Mouse (Mus musculus) forebrain, embryonic 13.5 days (tissue): Measurements from ENCODE around the gene Tubgcp3. TPM values are rescaled to one million over a fixed set of nuclear protein-coding genes. Genes with fewer than 3 reads are reported as not detected.

Experiments
- ATAC-seq: fragments of 200-750 bp; cut with Nextera tagmentation; 2 replicates; pipeline ENCODE4 v1.8.0; 2017
- H3K27ac ChIP-seq: fragments of 300-500 bp; sonication (generic); 2 replicates; pipeline ENCODE4 v1.5.1; 2015; ENCODE audit warnings: inconsistent platforms, mild to moderate bottlenecking, moderate library complexity
- H3K27me3 ChIP-seq: fragments of 300-500 bp; sonication (generic); 2 replicates; pipeline ENCODE4 v1.6.1; 2015; ENCODE audit warnings: mild to moderate bottlenecking, inconsistent platforms
- H3K36me3 ChIP-seq: fragments of 300-500 bp; sonication (generic); 2 replicates; pipeline ENCODE4 v1.6.1; 2015; ENCODE audit warnings: mild to moderate bottlenecking, inconsistent platforms; ENCODE audit not compliant: poor library complexity, severe bottlenecking
- H3K4me1 ChIP-seq: fragments of 300-500 bp; sonication (generic); 2 replicates; pipeline ENCODE4 v1.6.1; 2015; ENCODE audit warnings: inconsistent platforms
- H3K4me2 ChIP-seq: fragments of 300-500 bp; sonication (generic); 2 replicates; pipeline ENCODE4 v1.6.1; 2015; ENCODE audit warnings: inconsistent platforms, mild to moderate bottlenecking, moderate library complexity
- H3K4me3 ChIP-seq: fragments of 300-500 bp; sonication (generic); 2 replicates; pipeline ENCODE4 v1.5.1; 2015; ENCODE audit warnings: mild to moderate bottlenecking, inconsistent platforms
- H3K9ac ChIP-seq: fragments of 300-500 bp; sonication (generic); 2 replicates; pipeline ENCODE4 v1.6.1; 2015; ENCODE audit warnings: mild to moderate bottlenecking, inconsistent platforms
- H3K9me3 ChIP-seq: fragments of 300-500 bp; sonication (generic); replicated peaks from 2 replicates; pipeline ENCODE4 v1.6.1; 2016; ENCODE audit warnings: inconsistent platforms
- WGBS: fragments of 180-500 bp; shearing (Covaris S2); methylation state at CpG from one replicate; pipeline ENCODE4 v1.1.7; 2015; 5-methylcytosine and 5-hydroxymethylcytosine counted together
- microRNA-seq: library from miRNA; unstranded; fragments of <30 nt; microRNA quantifications from one replicate; pipeline ENCODE4, GENCODE M21; 2016
- polyA plus RNA-seq: library from polyadenylated mRNA; unstranded; fragments of >200 nt; fragmentation: Nextera tagmentation; extraction: Ambion mirVana; gene quantifications from 2 replicates; pipeline ENCODE4 v1.2.1, GENCODE M21; 2015

Gene Tubgcp3
- polyA plus RNA-seq, 1 experiment from 2014 or later, result 44.2 TPM

- Histone ChIP-seq H3K27ac (no peak overlapping the region), H3K4me1 (peaks cover 6% of the 10 kb centered on the region), H3K9me3 (no peaks in the 10 kb centered on the region), H3K4me3 (no peak overlapping the region), H3K27me3 (peaks cover 3% of the 10 kb centered on the region; the same call in 1 of the 2 replicates), H3K36me3 (no peaks in the 10 kb centered on the region), H3K4me2 (no peak overlapping the region), H3K9ac (no peak overlapping the region)
- no peak for ATAC-seq
- WGBS, result 58% methylated on average over 5 of the region's 5 CpGs
Observed at GRCm38 (mm10) chr8:12576003-12576402, 96.0 kb downstream of the Tubgcp3 start.

DNA sequence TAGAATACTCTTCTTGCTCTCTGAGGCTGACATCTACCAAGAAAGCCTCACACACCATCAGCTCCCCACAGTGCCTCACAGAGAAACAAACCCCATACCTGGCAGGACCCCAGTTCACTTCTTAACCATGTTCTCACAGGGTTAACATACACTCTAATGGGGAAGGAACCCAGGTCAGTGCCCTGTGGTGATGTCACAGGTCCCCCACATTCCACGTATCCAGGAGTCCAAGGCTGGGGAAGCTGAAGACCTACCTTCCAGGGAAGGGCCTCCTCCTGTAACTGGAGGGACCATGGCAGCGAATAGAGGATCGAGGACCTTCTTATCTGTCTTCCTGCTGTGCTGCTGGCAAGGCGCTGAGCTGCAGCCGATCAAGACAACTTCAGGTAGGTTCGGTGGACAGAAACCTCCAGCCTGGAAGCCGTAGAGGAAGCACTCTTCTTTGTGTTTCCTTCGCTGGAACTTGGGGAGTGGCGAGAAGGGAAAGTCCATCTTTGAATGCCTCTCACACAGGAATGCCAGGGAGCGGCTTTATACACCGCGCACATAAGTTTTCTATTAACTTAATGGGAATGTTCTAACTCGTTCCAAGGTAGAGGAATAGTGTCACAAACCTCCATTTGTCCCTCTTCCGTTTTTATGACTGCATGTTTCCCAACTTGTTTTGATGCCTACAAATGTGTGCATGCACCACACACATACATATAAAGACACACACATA, 99.1 kb downstream of the Tubgcp3 start, which contains the start of gene Spaca7:
TSS of gene Spaca7 (plus strand) at position 216 of the 721 bp plus-strand sequence.
- peaks cover 11% of the 10 kb centered on the region for H3K27me3 ChIP-seq
- H3K36me3 ChIP-seq, result no peaks in the 10 kb centered on the region
- H3K9ac ChIP-seq, result no peak within 1 kb of the TSS
- no peaks in the 10 kb centered on the region for H3K9me3 ChIP-seq
- no peak within 1 kb of the TSS for H3K4me3 ChIP-seq
- no peak within 1 kb of the TSS for H3K4me2 ChIP-seq
- H3K4me1 ChIP-seq, result 0 out of 2 replicates have a peak, but pooled peaks cover 5% of the 10 kb centered on the region
- 87% methylated on average over 14 of the region's 14 CpGs for WGBS
- H3K27ac ChIP-seq, result no peak within 1 kb of the TSS
- ATAC-seq, result no peak

GRCm38 (mm10) chr8:12566509-12566908, 105.5 kb downstream of the Tubgcp3 start:
- Histone ChIP-seq H3K27ac (no peak overlapping the region), H3K9me3 (no peaks in the 10 kb centered on the region), H3K27me3 (peaks cover 15% of the 10 kb centered on the region), H3K4me3 (no peak overlapping the region), H3K4me2 (no peak overlapping the region), H3K4me1 (peaks cover 36% of the 10 kb centered on the region), H3K36me3 (no peaks in the 10 kb centered on the region), H3K9ac (no peak overlapping the region)
- 55% methylated on average over 7 of the region's 7 CpGs for WGBS
- no peak for ATAC-seq

DNA sequence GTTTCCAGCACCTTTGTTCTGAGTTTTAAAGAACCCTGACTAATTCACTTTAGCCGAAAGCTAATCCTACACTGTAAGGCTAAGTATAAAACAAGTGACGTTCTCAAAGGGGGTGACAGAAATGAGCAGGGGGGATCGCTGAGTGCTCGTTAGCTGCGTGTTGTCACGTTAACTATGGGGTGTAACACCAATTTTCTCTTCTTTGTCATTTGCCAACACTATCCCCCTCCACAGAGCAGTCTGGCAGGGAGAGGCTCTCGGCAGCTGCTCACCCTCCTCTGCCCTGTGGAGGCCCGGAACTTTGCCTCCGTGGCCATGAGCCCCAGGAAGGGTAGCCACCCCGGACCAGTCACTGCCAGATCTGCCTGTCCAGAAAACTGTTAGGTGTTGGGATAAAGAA, 106.6 kb downstream of the Tubgcp3 start:
- H3K27ac ChIP-seq, result peak overlapping the region; percentile 35; the same call in 1 of the 2 replicates
- no peak overlapping the region for H3K4me3 ChIP-seq
- H3K9ac ChIP-seq, result no peak overlapping the region
- H3K36me3 ChIP-seq, result no peaks in the 10 kb centered on the region
- no peak overlapping the region for H3K4me2 ChIP-seq
- WGBS, result 10% methylated on average over 10 of the region's 10 CpGs
- H3K4me1 ChIP-seq, result peaks cover 44% of the 10 kb centered on the region
- no peaks in the 10 kb centered on the region for H3K9me3 ChIP-seq
- peak; percentile 63; the same call in 1 of the 2 replicates for ATAC-seq
- H3K27me3 ChIP-seq, result peaks cover 15% of the 10 kb centered on the region

DNA sequence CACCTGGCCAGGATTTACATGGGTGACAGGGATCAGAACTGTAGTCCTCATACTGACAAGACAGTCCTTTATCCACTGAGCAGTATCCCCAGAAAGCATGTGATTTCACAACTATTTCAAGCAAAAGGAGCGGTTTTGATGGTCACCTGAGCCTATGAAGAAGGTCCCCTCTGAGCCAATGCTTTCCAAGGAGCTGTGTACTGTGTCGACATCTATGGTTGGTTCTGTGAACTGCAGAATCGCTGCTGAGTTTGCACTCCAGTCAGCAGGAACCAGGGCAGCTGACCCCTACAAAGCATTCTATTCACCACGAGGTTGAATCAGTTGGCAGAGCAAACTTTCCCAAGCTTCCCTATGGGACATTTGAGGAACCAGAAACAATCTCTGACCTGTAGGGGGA, 107.7 kb downstream of the Tubgcp3 start:
- no peaks in the 10 kb centered on the region for H3K36me3 ChIP-seq
- no peak overlapping the region for H3K4me3 ChIP-seq
- no peak overlapping the region for H3K27ac ChIP-seq
- 3% methylated on average over 4 of the region's 4 CpGs for WGBS
- H3K4me1 ChIP-seq, result peaks cover 49% of the 10 kb centered on the region
- H3K4me2 ChIP-seq, result no peak overlapping the region
- peaks cover 15% of the 10 kb centered on the region for H3K27me3 ChIP-seq
- H3K9ac ChIP-seq, result no peak overlapping the region
- ATAC-seq, result peak; percentile 60
- H3K9me3 ChIP-seq, result no peaks in the 10 kb centered on the region

Small RNA genes within 50 kb of the gene (microRNA-seq; reads per million reads assigned to microRNA genes)
- gene Gm26483, result not detected

Other genes with a start within 250 kb of the Tubgcp3 start
- gene Spaca7, start 99.2 kb downstream of the Tubgcp3 start, polyA plus RNA-seq, result not detected in 2 replicates
- gene Atp11a, start 84.8 kb upstream of the Tubgcp3 start, polyA plus RNA-seq, result 10.1 and 13.0 TPM in 2 replicates
- gene Mcf2l, start 201.6 kb upstream of the Tubgcp3 start, polyA plus RNA-seq, result 80.3 and 99.0 TPM in 2 replicates